Mouse (Mus musculus): ENCODE results near the gene Pkn2. TPM values are rescaled to one million over a fixed set of nuclear protein-coding genes. Genes with fewer than 3 reads are reported as not detected.

Pkn2 gene
- polyA plus RNA-seq, 1 experiment from 2014 or later, result 55.6 TPM

DNA sequence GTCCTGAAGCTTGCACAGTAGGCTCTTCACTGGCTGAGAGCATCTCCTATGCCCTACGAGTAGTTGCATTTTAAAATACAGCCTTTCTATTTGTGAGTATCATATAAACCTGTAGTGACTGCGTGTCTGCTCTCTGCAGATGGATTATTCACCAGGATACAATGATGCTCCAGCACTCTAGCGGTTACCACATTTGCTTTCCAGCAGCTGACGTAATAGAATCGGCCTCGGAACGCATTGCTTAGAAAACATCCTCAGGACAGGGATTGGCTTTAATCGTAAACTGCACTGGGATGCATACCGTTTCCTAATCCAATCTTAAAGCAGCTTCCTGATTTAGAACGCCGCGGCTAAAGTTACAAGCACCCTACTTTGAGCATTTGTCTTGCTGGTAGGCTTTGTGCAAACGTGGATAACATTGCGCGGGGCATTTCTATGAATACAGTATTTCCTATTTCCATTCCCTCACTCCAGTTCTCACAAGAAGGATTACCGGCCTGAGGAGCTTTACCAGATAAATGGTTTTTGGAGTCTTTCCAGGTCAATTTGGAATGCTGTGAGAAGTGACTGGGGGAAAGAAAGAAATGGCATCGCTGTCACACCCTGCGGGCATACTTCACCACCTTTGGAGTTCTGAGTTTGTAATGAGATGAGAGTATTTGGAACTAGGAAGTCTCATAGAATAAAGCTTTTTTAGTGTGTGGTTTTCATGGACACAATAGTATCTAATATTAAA lies 126.5 kb downstream of the Pkn2 start:
- 90% methylated on average over 18 of the region's 18 CpGs for WGBS
- no peak for DNase-seq (ENCODE audit: low spot score)
- Histone ChIP-seq H3K4me1 (0 out of 2 replicates have a peak, but pooled peaks cover 4% of the 10 kb centered on the region), H3K27ac (no peak overlapping the region), H3K27me3 (ENCODE audit: low read depth, poor library complexity, severe bottlenecking) (no peaks in the 10 kb centered on the region), H3K36me3 (no peaks in the 10 kb centered on the region), H3K4me3 (no peak overlapping the region), H3K9me3 (replicated peaks) (no peaks in the 10 kb centered on the region)

GRCm38 (mm10) chr3:142749131-142749530 lies 132.7 kb downstream of the Pkn2 start:
- H3K4me1 ChIP-seq, result no peaks in the 10 kb centered on the region
- H3K9me3 ChIP-seq (replicated peaks), result no peaks in the 10 kb centered on the region
- DNase-seq (ENCODE audit: low spot score), result no peak
- H3K36me3 ChIP-seq, result no peaks in the 10 kb centered on the region
- H3K27ac ChIP-seq, result no peak overlapping the region
- no peaks in the 10 kb centered on the region for H3K27me3 ChIP-seq (ENCODE audit: low read depth, poor library complexity, severe bottlenecking)
- H3K4me3 ChIP-seq, result no peak overlapping the region
- WGBS, result 90% methylated on average over 16 of the region's 16 CpGs

DNA sequence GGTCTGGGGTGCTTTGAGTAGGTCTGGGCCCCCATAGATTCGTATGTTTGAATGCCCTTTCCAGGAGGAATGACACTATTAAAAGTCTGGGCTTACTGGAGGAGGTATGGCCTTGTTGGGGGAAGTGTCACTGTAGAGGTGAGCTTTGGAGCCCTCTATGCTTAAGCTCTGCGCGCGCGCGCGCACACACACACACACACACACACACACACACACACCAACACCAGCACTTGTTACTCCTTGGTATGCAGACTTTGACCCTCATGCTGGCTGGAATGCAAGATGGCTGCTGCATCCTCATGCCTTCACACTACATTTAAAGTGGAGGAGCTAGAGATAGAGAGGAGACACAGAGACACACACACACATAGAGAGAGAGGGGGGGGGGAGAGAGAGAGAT lies 134.1 kb downstream of the Pkn2 start:
- 94% methylated on average over 7 of the region's 7 CpGs for WGBS

DNA sequence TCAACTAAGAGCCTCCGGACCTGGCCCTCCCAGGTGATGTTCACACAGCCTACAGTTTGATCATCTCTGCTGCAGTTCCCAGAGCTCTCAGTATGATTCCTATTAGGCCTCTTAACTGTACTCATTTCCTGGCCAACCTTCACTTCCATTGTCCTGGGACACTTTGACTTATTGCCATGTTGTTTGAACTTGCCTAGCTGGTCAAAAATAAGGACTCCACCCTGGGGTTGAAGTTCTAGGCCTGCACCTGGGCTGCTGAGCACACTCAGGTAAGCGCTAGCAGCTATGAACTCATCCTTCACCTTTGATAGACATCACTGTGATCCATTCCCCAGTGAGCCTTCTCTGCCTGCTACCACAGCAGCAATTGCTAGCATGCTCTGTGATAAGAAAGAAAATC lies 136.7 kb downstream of the Pkn2 start:
- no peaks in the 10 kb centered on the region for H3K27me3 ChIP-seq (ENCODE audit: low read depth, poor library complexity, severe bottlenecking)
- H3K9me3 ChIP-seq (replicated peaks), result no peaks in the 10 kb centered on the region
- WGBS, result 93% methylated on average over 2 of the region's 2 CpGs
- H3K4me1 ChIP-seq, result no peaks in the 10 kb centered on the region
- DNase-seq (ENCODE audit: low spot score), result no peak
- H3K27ac ChIP-seq, result no peak overlapping the region
- H3K36me3 ChIP-seq, result no peaks in the 10 kb centered on the region
- H3K4me3 ChIP-seq, result no peak overlapping the region

More for the DNA sequence above, 134.1 kb downstream of the Pkn2 start:
- H3K36me3 ChIP-seq, result no peaks in the 10 kb centered on the region
- no peak for DNase-seq (ENCODE audit: low spot score)
- no peaks in the 10 kb centered on the region for H3K9me3 ChIP-seq (replicated peaks)
- no peak overlapping the region for H3K4me3 ChIP-seq
- H3K27me3 ChIP-seq (ENCODE audit: low read depth, poor library complexity, severe bottlenecking), result no peaks in the 10 kb centered on the region
- H3K4me1 ChIP-seq, result no peaks in the 10 kb centered on the region
- H3K27ac ChIP-seq, result no peak overlapping the region

DNA sequence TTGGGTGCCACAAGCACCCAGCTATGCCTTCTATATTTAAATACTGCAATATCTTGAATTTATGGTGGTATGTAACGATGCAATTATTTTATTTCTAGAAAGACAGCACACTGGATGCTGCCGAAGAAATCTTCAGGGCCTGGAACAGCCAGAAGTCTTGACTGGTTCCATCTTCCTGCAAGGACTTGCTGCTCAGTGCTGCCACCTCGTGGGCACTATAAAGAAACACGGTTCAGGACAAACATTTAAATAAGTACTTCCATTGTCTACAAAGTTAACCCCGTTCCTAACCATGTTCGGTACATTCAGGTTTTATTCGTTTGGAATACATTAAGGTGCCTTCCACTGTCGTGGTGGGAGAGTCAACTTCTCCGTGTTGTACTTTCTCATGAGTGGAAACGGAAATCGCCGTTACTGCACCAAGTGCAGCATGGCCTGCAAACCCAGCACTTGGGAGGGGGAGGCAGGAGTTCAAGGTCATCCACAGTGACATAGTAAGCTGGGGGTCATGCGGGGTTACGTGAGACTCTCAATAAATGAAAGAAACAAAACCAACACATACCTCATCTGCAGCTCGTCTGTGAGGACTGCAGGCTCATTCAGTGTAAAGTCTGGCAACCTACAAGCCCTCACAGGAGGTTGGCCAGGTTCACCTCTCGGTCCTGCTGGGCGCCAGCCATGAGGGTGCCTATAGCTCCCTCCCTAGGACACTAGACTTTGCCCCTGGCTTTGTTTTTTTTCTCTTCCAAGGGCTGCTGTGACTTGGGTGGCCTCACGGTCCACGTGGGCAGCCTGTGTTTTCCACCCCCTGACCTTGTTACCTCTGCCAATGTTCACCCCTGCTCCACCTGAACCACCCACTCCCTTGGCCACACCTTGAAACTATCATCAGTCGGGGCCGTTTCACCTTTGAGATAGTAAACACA lies 137.6 kb downstream of the Pkn2 start:
- Histone ChIP-seq H3K27ac (no peak overlapping the region), H3K9me3 (replicated peaks) (no peaks in the 10 kb centered on the region), H3K27me3 (ENCODE audit: low read depth, poor library complexity, severe bottlenecking) (no peaks in the 10 kb centered on the region), H3K4me1 (no peaks in the 10 kb centered on the region), H3K4me3 (no peak overlapping the region), H3K36me3 (no peaks in the 10 kb centered on the region)
- DNase-seq (ENCODE audit: low spot score), result peak; percentile 76
- WGBS, result 60% methylated on average over 21 of the region's 21 CpGs

Other genes with a start within 250 kb of the Pkn2 start
- 11.2 and 13.1 TPM in 2 replicates for gene Kyat3, start 181.0 kb downstream of the Pkn2 start, polyA plus RNA-seq (2016; fragmentation: Nextera tagmentation; extraction: Ambion mirVana)
- 88.7 and 95.4 TPM in 2 replicates for gene Gtf2b, start 117.0 kb downstream of the Pkn2 start, polyA plus RNA-seq (2016; fragmentation: Nextera tagmentation; extraction: Ambion mirVana)

Data from limb, embryonic 10.5 days (tissue).